In genomic region chr3:146653692-146654091, GRCm38 (mm10) we compare ENCODE assay signal across 20 mouse cellular contexts. TPM values are rescaled to one million over a fixed set of nuclear protein-coding genes. Genes with fewer than 3 reads are reported as not detected.
A peak's percentile ranks its signal among the peaks of the same experiment; 100 is the strongest.
DNase-seq lines count a peak whose midpoint lies in the region; ATAC-seq and TF ChIP-seq lines count a peak whose summit lies in the region.
"Had no signal": no experiment of that assay in that cellular context is flagged by ENCODE, and none has a peak within 500 bp of the region (broad histone marks: within the 10 kb centered on the region; RNA-seq: fewer than 3 reads in every experiment).

No protein-coding gene starts in this region.

- H3K9ac ChIP-seq in stomach, embryonic 14.5 days (replicated peaks; ENCODE audit: low read depth, low read length), result no peak overlapping the region
- no peak overlapping the region for H3K9ac ChIP-seq in stomach, postnatal 0 days (ENCODE audit: low read length)
- peak overlapping the region; percentile 54 for H3K9ac ChIP-seq in liver, embryonic 13.5 days
- H3K9ac ChIP-seq in midbrain, embryonic 14.5 days (replicated peaks; ENCODE audit: low read length), result no peak overlapping the region
- H3K9ac ChIP-seq: forebrain, embryonic 12.5 days had no signal

- H3K4me2 ChIP-seq in stomach, embryonic 14.5 days (replicated peaks; ENCODE audit: low read depth, low read length), result no peak overlapping the region
- no peak overlapping the region for H3K4me2 ChIP-seq in stomach, postnatal 0 days (replicated peaks; ENCODE audit: low read depth)
- H3K4me2 ChIP-seq in liver, embryonic 13.5 days, result peak overlapping the region; percentile 60
- no peak overlapping the region for H3K4me2 ChIP-seq in midbrain, embryonic 14.5 days (ENCODE audit: low read length)
- H3K4me2 ChIP-seq: forebrain, embryonic 12.5 days had no signal

- 47% methylated on average over 6 of the region's 6 CpGs for WGBS in heart, embryonic 10.5 days
- 60% methylated on average over 6 of the region's 6 CpGs for WGBS in stomach, embryonic 14.5 days
- WGBS in stomach, postnatal 0 days, result 62% methylated on average over 6 of the region's 6 CpGs
- 20% methylated on average over 6 of the region's 6 CpGs for WGBS in liver, embryonic 13.5 days (ENCODE audit: insufficient replicate concordance)
- WGBS in midbrain, embryonic 14.5 days, result 76% methylated on average over 6 of the region's 6 CpGs

- no peak overlapping the region for H3K4me3 ChIP-seq in heart, embryonic 10.5 days
- H3K4me3 ChIP-seq in stomach, embryonic 14.5 days (ENCODE audit: low read depth, low read length), result no peak overlapping the region
- no peak overlapping the region for H3K4me3 ChIP-seq in stomach, postnatal 0 days (ENCODE audit: low read depth, low read length)
- H3K4me3 ChIP-seq in liver, embryonic 13.5 days (replicated peaks), result 0 out of 2 replicates have a peak overlapping the region, but pooled peaks have one; percentile 9
- no peak overlapping the region for H3K4me3 ChIP-seq in midbrain, embryonic 14.5 days (replicated peaks; ENCODE audit: low read depth, low read length)
- H3K4me3 ChIP-seq: embryonic facial prominence, embryonic 10.5 days; forebrain, embryonic 12.5 days; layer of hippocampus, adult 2 months; midbrain, embryonic 10.5 days; myocyte had no signal

- H3K36me3 ChIP-seq in heart, embryonic 10.5 days, result no peaks in the 10 kb centered on the region
- H3K36me3 ChIP-seq in stomach, embryonic 14.5 days (ENCODE audit: control insufficient read depth, insufficient read depth, low read length), result no peaks in the 10 kb centered on the region
- no peaks in the 10 kb centered on the region for H3K36me3 ChIP-seq in stomach, postnatal 0 days (ENCODE audit: control insufficient read depth, insufficient read depth, low read length)
- H3K36me3 ChIP-seq in liver, embryonic 13.5 days, result no peaks in the 10 kb centered on the region
- no peaks in the 10 kb centered on the region for H3K36me3 ChIP-seq in midbrain, embryonic 14.5 days (ENCODE audit: control insufficient read depth, insufficient read depth, low read length)
- H3K36me3 ChIP-seq: embryonic facial prominence, embryonic 10.5 days; forebrain, embryonic 12.5 days; midbrain, embryonic 10.5 days had no signal

- no peaks in the 10 kb centered on the region for H3K9me3 ChIP-seq in heart, embryonic 10.5 days
- no peaks in the 10 kb centered on the region for H3K9me3 ChIP-seq in stomach, embryonic 14.5 days (ENCODE audit: control insufficient read depth, low read depth, low read length)
- no peaks in the 10 kb centered on the region for H3K9me3 ChIP-seq in stomach, postnatal 0 days (ENCODE audit: control insufficient read depth, low read length)
- H3K9me3 ChIP-seq in liver, embryonic 13.5 days (replicated peaks), result no peaks in the 10 kb centered on the region
- H3K9me3 ChIP-seq in midbrain, embryonic 14.5 days (ENCODE audit: control insufficient read depth, low read length), result no peaks in the 10 kb centered on the region
- H3K9me3 ChIP-seq: embryonic facial prominence, embryonic 10.5 days; forebrain, embryonic 12.5 days; midbrain, embryonic 10.5 days had no signal

- peak; percentile 56; the same call in 1 of the 2 replicates for ATAC-seq in stomach, embryonic 14.5 days (ENCODE audit: insufficient number of reproducible peaks, insufficient read depth, low FRiP score, low read depth)
- ATAC-seq in stomach, postnatal 0 days (ENCODE audit: low FRiP score, low TSS enrichment), result no peak
- ATAC-seq in liver, embryonic 13.5 days (ENCODE audit: low read depth), result peak; percentile 95
- ATAC-seq in midbrain, embryonic 14.5 days (ENCODE audit: low FRiP score, low TSS enrichment), result no peak
- ATAC-seq: activated CD4-positive, CD25-positive, alpha-beta regulatory T cell, adult 4 months had no signal

- H3K27ac ChIP-seq in heart, embryonic 10.5 days, result peak overlapping the region; percentile 17; the same call in 1 of the 2 replicates
- H3K27ac ChIP-seq in stomach, embryonic 14.5 days (ENCODE audit: low read length), result no peak overlapping the region
- no peak overlapping the region for H3K27ac ChIP-seq in stomach, postnatal 0 days (replicated peaks)
- peak overlapping the region; percentile 85 for H3K27ac ChIP-seq in liver, embryonic 13.5 days
- H3K27ac ChIP-seq in midbrain, embryonic 14.5 days (replicated peaks; ENCODE audit: low read depth, low read length), result no peak overlapping the region
- H3K27ac ChIP-seq: embryonic facial prominence, embryonic 10.5 days; forebrain, embryonic 12.5 days; layer of hippocampus, adult 2 months; midbrain, embryonic 10.5 days had no signal

- DNase-seq in heart, embryonic 10.5 days (ENCODE audit: low spot score), result peak; percentile 80
- no peak for DNase-seq in heart, adult 9 months (ENCODE audit: low spot score in 2 of 2)
- DNase-seq in stomach, postnatal 0 days (ENCODE audit: low spot score), result no peak
- DNase-seq in liver, embryonic 13.5 days, result peak; percentile 70
- no peak for DNase-seq in midbrain, embryonic 14.5 days
- no peak for DNase-seq in kidney, postnatal 36 days
- DNase-seq in thymus, postnatal 14 days, result no peak
- DNase-seq: cerebellum, adult 9-10 months; heart, postnatal 10 days; kidney, adult 11 months; lung, adult 18-20 months; thymus, postnatal 4 days had no signal

- TF ChIP-seq EP300 in stomach, postnatal 0 days (optimal IDR thresholded peaks at IDR 0.05), result no peak

- no peaks in the 10 kb centered on the region for H3K27me3 ChIP-seq in heart, embryonic 10.5 days (ENCODE audit: insufficient read depth, poor library complexity, severe bottlenecking)
- H3K27me3 ChIP-seq in stomach, embryonic 14.5 days (ENCODE audit: control insufficient read depth, insufficient read depth, low read length), result no peaks in the 10 kb centered on the region
- H3K27me3 ChIP-seq in stomach, postnatal 0 days (ENCODE audit: control insufficient read depth, insufficient read depth, low read length), result no peaks in the 10 kb centered on the region
- 0 out of 2 replicates have a peak, but pooled peaks cover 3% of the 10 kb centered on the region for H3K27me3 ChIP-seq in liver, embryonic 13.5 days
- no peaks in the 10 kb centered on the region for H3K27me3 ChIP-seq in midbrain, embryonic 14.5 days (ENCODE audit: control insufficient read depth, insufficient read depth, low read length)
- H3K27me3 ChIP-seq: forebrain, embryonic 12.5 days had no signal

- no peak for TF ChIP-seq CTCF in stomach, postnatal 0 days (IDR thresholded peaks at IDR 0.05; ENCODE audit: low read depth)

- peaks cover 16% of the 10 kb centered on the region for H3K4me1 ChIP-seq in heart, embryonic 10.5 days
- no peaks in the 10 kb centered on the region for H3K4me1 ChIP-seq in stomach, embryonic 14.5 days (ENCODE audit: control insufficient read depth, insufficient read depth, low read length)
- H3K4me1 ChIP-seq in stomach, postnatal 0 days (replicated peaks; ENCODE audit: control insufficient read depth, insufficient read depth), result no peaks in the 10 kb centered on the region
- H3K4me1 ChIP-seq in liver, embryonic 13.5 days (replicated peaks), result peaks cover 34% of the 10 kb centered on the region
- H3K4me1 ChIP-seq in midbrain, embryonic 14.5 days (ENCODE audit: control insufficient read depth, insufficient read depth, low read length), result no peaks in the 10 kb centered on the region
- H3K4me1 ChIP-seq: forebrain, embryonic 12.5 days; midbrain, embryonic 10.5 days had no signal

RNA-seq across cellular contexts. Expression of gene 4930503B20Rik, which starts 2.6 kb away (rescaled TPM):
- polyA plus RNA-seq in heart, embryonic 10.5 days (2016; fragmentation: Nextera tagmentation; extraction: Ambion mirVana), result 0.11 TPM in 1 of 2 replicates, not detected in the other
- polyA plus RNA-seq in stomach, embryonic 14.5 days (2014; fragmentation: Nextera tagmentation; extraction: Ambion mirVana), result not detected in 2 replicates
- not detected in 2 replicates for polyA plus RNA-seq in stomach, postnatal 0 days (2015; fragmentation: Nextera tagmentation; extraction: Ambion mirVana)
- polyA plus RNA-seq in liver, embryonic 13.5 days (2015; fragmentation: Nextera tagmentation; extraction: Ambion mirVana), result not detected in 2 replicates
- not detected in 2 replicates for polyA plus RNA-seq in midbrain, embryonic 14.5 days (2014; fragmentation: Nextera tagmentation; extraction: Ambion mirVana)
- polyA plus RNA-seq: activated CD4-positive, CD25-positive, alpha-beta regulatory T cell, adult 4 months; embryonic facial prominence, embryonic 10.5 days; forebrain, embryonic 12.5 days; midbrain, embryonic 10.5 days; myocyte; stomach, embryonic 16.5 days had no signal

RNA-seq across cellular contexts. Expression of gene Samd13, which starts 31.7 kb away (rescaled TPM):
- polyA plus RNA-seq in heart, embryonic 10.5 days (2016; fragmentation: Nextera tagmentation; extraction: Ambion mirVana), result 0.84 and 2.0 TPM in 2 replicates
- 0.46 and 1.00 TPM in 2 replicates for polyA plus RNA-seq in stomach, embryonic 14.5 days (2014; fragmentation: Nextera tagmentation; extraction: Ambion mirVana)
- 0.45 and 0.64 TPM in 2 replicates for polyA plus RNA-seq in stomach, postnatal 0 days (2015; fragmentation: Nextera tagmentation; extraction: Ambion mirVana)
- 0.22 and 0.44 TPM in 2 replicates for polyA plus RNA-seq in liver, embryonic 13.5 days (2015; fragmentation: Nextera tagmentation; extraction: Ambion mirVana)
- 0.53 TPM in 1 of 2 replicates, not detected in the other for polyA plus RNA-seq in midbrain, embryonic 14.5 days (2014; fragmentation: Nextera tagmentation; extraction: Ambion mirVana)
- polyA plus RNA-seq: myocyte had no signal

RNA-seq across cellular contexts. Expression of gene Dnase2b, which starts 38.3 kb away (rescaled TPM):
- polyA plus RNA-seq in heart, embryonic 10.5 days (2016; fragmentation: Nextera tagmentation; extraction: Ambion mirVana), result 0.05 TPM in 1 of 2 replicates, not detected in the other
- not detected in 2 replicates for polyA plus RNA-seq in stomach, embryonic 14.5 days (2014; fragmentation: Nextera tagmentation; extraction: Ambion mirVana)
- not detected in 2 replicates for polyA plus RNA-seq in stomach, postnatal 0 days (2015; fragmentation: Nextera tagmentation; extraction: Ambion mirVana)
- 0.35 and 0.54 TPM in 2 replicates for polyA plus RNA-seq in liver, embryonic 13.5 days (2015; fragmentation: Nextera tagmentation; extraction: Ambion mirVana)
- polyA plus RNA-seq in midbrain, embryonic 14.5 days (2014; fragmentation: Nextera tagmentation; extraction: Ambion mirVana), result not detected in 2 replicates
- polyA plus RNA-seq: activated CD4-positive, CD25-positive, alpha-beta regulatory T cell, adult 4 months; embryonic facial prominence, embryonic 10.5 days; forebrain, embryonic 12.5 days; midbrain, embryonic 10.5 days; myocyte had no signal

Comparison
In these comparisons a context has a peak if more than half of its experiments do, and no peak if none do; other contexts are left out.
1. DNase-seq: peak in heart, embryonic 10.5 days (single experiment) and liver, embryonic 13.5 days (single experiment); none in heart, adult 9 months (0 of 2), stomach, postnatal 0 days (single experiment), midbrain, embryonic 14.5 days (single experiment), kidney, postnatal 36 days (0 of 2) and thymus, postnatal 14 days (single experiment).
2. ATAC-seq: peak in stomach, embryonic 14.5 days (single experiment) and liver, embryonic 13.5 days (single experiment); none in stomach, postnatal 0 days (single experiment) and midbrain, embryonic 14.5 days (single experiment).
3. H3K27ac ChIP-seq: peak in heart, embryonic 10.5 days (single experiment) and liver, embryonic 13.5 days (single experiment); none in stomach, embryonic 14.5 days (single experiment), stomach, postnatal 0 days (single experiment) and midbrain, embryonic 14.5 days (single experiment).